Mouse (Mus musculus) cerebellum, adult 8-10 months (tissue): ENCODE measurements at regions not wholly inside any gene's neighbourhood (a gene's known extent, or its start where the extent isn't known, plus 50 kb on each side); places are given as distances from the start of the nearest gene placed in this dataset.
"Not testable (repeated sequence)": the region's sequence is repeated elsewhere in the genome, so short reads cannot be mapped to it uniquely, and the experiment has no call there.

Source experiments
- DNase-seq: peaks from one replicate; pipeline ENCODE4 v3.0.0; 2022

- no peak for DNase-seq
Observed at GRCm38 (mm10) chr2:78059801-78060416, 113.7 kb upstream of the Cwc22 start.

DNA sequence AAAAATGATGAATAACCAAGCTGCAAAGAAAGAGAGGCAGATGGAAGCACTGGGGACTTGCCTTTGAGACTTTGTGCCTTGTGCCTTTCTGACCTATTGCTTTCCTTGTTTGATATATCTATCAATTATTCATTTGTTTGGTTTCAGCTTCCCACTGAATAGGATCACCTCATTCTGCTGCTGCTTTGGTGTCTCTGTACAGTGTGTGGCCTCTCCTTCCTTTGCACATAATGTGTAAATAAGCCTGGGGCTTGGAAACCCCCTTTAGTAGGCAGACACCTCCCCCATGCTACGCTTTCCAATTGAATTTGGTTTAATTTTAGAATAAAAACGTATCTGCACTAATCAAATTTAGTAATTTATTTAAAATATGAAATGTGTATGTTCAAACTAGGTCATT lies 112.8 kb upstream of the Cwc22 start:
- no peak for DNase-seq

GRCm38 (mm10) chr2:78053910-78054309 lies 107.7 kb upstream of the Cwc22 start:
- no peak for DNase-seq

DNA sequence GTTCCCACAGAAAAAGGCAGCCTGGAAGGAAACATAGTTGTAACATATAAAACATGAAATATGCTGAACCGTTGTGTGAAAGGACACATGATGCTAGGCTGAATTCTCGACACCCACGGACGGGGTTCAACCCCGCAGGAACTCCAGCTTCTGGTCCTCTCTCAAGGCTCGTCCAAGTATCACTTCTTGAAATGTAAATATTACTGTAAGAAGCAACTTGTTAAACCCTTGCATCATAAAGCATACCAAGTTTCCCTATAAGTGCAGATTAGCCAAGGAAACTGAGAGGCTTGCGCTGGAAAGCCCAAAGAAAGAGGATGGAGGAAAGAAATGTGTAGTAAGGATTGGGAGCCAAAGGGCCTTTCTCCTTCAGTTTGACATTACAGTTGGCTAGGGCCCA lies 104.4 kb upstream of the Cwc22 start:
- no peak for DNase-seq

- peak; percentile 88 for DNase-seq
Observed at GRCm38 (mm10) chr2:78049248-78049874, 103.2 kb upstream of the Cwc22 start.

DNA sequence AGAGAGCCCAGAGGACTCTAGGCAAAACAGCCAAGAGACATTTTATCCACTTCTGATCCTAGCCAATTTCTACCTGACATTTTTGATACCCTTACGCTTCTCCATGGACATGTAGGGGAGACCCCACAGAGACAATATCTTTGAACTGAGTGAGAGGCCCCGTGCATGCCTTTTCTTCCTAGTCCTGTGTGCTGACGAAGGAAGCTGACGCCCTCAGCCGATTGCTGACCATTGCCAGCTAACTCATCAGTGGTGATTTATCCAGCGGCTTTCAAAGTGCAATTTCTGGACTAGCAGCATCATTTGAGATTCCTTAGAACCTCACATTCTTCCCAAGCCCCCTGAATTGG lies 102.5 kb upstream of the Cwc22 start:
- DNase-seq, result no peak

DNA sequence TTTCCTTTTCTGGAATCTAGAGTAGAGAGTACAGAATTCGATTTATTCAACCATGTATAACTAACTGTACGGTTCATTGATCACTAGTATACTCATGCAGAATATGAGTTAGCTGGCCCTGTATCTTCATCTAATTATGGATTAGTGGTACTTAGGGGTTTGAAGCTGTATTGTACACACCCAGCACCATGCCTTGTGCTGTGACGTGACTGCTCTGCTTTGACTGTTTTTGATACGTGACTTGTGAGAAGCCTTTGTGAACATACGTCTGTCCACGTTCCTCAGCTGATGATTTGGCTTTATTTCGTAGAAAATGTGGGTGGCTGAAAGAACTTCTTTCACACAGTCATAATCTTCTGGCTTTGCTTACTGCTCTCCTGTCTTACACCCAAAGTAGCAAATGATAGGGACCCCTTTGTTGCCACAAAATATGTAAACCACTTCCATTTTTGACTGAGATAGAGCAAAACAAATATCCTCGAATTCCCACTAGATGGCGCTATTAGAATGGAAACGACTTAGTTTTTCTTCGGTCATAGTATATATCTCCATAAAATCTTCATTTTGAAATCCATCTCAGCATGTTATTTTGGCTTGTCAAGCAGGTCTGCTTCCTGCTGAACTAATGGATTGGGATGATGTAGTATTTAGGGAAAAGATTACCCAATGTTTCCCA lies 102.0 kb upstream of the Cwc22 start:
- peak; percentile 49 for DNase-seq

DNA sequence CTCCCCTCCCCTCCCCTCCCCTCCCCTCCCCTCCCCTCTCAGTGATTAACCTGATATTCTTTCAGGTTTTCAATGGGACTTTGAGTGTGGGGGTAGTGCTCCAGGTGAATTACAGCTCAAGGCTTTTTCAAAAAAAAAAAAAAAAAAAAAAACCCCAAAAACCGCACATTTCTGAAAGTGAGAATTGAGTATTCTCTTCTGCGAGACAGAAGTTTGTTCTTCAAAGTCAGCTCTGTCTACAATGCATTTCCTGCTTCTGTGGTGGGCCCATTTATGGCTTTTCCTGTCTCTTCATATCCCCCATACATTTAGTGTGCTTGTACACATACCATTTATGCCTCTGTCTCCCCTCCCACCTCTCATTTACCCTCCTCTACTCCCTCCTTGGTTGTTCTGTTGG lies 81.1 kb upstream of the Cwc22 start:
- DNase-seq, result no peak

- no peak for DNase-seq
Observed at GRCm38 (mm10) chr2:78026808-78027207, 80.6 kb upstream of the Cwc22 start.

GRCm38 (mm10) chr2:78025651-78026435 lies 79.7 kb upstream of the Cwc22 start:
- DNase-seq, result no peak

- no peak for DNase-seq
Observed at GRCm38 (mm10) chr2:78024981-78025565, 78.9 kb upstream of the Cwc22 start.

- DNase-seq, result no peak
Observed at GRCm38 (mm10) chr2:78023916-78024685, 77.9 kb upstream of the Cwc22 start.

- DNase-seq, result no peak
Observed at GRCm38 (mm10) chr2:78023416-78023815, 77.2 kb upstream of the Cwc22 start.

DNA sequence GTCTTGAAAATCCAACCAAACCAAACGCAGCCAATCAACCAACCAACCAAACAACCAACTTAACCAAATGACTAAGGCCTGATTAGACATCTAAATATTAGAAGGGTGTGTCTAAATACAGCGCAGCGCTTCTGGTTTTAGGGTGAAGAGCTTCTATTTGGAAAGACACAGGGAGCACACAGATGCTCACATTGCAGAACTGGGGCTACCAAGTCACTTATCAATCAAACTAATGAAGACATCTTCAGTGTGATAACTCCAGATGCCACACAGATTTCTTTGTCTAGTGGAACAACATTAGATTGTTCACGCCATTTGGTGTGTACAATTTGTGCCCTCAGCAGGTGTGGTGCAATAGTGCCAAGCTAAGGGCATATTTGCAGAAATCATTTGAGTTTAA lies 76.6 kb upstream of the Cwc22 start:
- no peak for DNase-seq

DNA sequence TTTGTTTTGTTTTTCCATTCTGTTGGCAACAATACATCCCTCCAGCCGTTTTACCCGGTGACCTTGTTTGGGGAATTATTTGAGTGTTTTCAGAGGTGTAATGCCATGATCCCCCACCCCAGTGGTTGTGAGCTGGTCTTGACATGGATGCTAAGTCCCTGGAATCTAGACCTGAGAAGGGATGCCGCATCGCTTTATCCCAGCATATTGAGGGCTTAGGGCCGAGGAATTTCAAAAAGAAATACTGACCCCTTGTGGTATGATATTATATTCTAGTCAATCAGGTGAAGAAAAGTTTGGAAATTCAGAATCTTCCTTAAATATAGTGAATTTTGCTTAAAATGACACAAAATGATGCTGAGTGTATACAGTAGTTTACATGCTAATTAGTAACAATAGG lies 75.7 kb upstream of the Cwc22 start:
- DNase-seq, result peak; percentile 30

GRCm38 (mm10) chr2:78021356-78021900 lies 75.3 kb upstream of the Cwc22 start:
- no peak for DNase-seq

- no peak for DNase-seq
Observed at GRCm38 (mm10) chr2:78020516-78020915, 74.3 kb upstream of the Cwc22 start.

DNA sequence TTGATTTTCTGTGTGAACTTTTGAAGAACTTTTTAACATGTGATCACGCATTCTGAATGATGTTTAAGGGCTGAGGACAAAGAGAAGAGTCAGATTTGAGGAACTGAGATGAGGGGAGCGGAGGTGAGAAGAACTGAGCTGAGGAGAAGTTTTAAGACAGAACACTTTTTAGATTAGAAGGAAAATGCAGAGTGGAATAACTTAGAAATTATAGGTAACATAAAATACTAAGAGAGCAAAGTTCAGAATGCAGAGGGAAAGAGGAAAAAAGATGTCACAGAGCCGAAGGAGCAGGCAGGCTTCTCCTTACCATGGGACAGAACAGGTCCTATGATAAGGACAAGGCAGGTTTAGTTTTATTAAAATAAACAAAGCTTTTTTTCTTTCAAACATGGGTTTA lies 73.7 kb upstream of the Cwc22 start:
- no peak for DNase-seq

DNA sequence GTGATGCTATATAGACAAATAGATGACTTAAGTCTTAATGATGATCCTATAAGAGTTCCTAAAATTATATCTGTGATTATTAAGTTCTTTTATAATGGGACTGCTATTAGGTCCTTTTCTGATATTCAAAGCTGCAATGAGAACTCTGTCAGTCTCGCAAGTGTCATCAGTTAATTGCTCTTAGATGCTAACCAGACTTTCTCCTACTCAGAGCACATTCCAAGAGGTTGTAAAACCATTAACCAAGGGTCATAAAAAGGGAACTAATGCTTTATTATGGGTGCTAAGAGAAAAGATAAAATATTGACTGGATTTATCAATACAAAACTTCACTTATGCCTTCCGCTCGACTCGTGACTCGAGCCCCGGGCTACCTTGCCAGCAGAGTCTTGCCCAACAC lies 66.3 kb upstream of the Cwc22 start:
- not testable (repeated sequence) for DNase-seq

GRCm38 (mm10) chr2:78011821-78012220 lies 65.6 kb upstream of the Cwc22 start:
- no peak for DNase-seq

- no peak for DNase-seq
Observed at GRCm38 (mm10) chr2:78011051-78011800, 65.1 kb upstream of the Cwc22 start.
